Mouse (Mus musculus) hindbrain, embryonic 16.5 days (tissue): ENCODE measurements around the gene Pik3cg. TPM values are rescaled to one million over a fixed set of nuclear protein-coding genes. Genes with fewer than 3 reads are reported as not detected.
A peak's percentile ranks its signal among the peaks of the same experiment; 100 is the strongest.
"Not testable (repeated sequence)": the region's sequence is repeated elsewhere in the genome, so short reads cannot be mapped to it uniquely, and the experiment has no call there.

ENCODE experiments used
- ATAC-seq: fragments of 200-750 bp; cut with Nextera tagmentation; 2 replicates; pipeline ENCODE4 v1.8.0; 2017; ENCODE audit warnings: moderate TSS enrichment, moderate library complexity
- H3K27ac ChIP-seq: fragments of 300-500 bp; sonication (generic); 2 replicates; pipeline ENCODE4 v1.5.1; 2014; ENCODE audit warnings: low read depth, mild to moderate bottlenecking, control low read depth, low read length, moderate library complexity
- H3K27me3 ChIP-seq: fragments of 300-500 bp; sonication (generic); replicated peaks from 2 replicates; pipeline ENCODE4 v1.6.1; 2014; ENCODE audit warnings: low read length; ENCODE audit not compliant: control insufficient read depth, insufficient read depth
- H3K36me3 ChIP-seq: fragments of 300-500 bp; sonication (generic); 2 replicates; pipeline ENCODE4 v1.6.1; 2014; ENCODE audit warnings: mild to moderate bottlenecking, low read length, moderate library complexity, mixed read lengths; ENCODE audit not compliant: control insufficient read depth, insufficient read depth
- H3K4me1 ChIP-seq: fragments of 300-500 bp; sonication (generic); 2 replicates; pipeline ENCODE4 v1.6.1; 2014; ENCODE audit warnings: low read depth, low read length; ENCODE audit not compliant: control insufficient read depth, insufficient read depth
- H3K4me2 ChIP-seq: fragments of 300-500 bp; sonication (generic); 2 replicates; pipeline ENCODE4 v1.6.1; 2014; ENCODE audit warnings: mild to moderate bottlenecking, low read length, control low read depth, moderate library complexity
- H3K4me3 ChIP-seq: fragments of 300-500 bp; sonication (generic); 2 replicates; pipeline ENCODE4 v1.5.1; 2014; ENCODE audit warnings: mild to moderate bottlenecking, low read length, control low read depth, moderate library complexity
- H3K9ac ChIP-seq: fragments of 300-500 bp; sonication (generic); 2 replicates; pipeline ENCODE4 v1.6.1; 2014; ENCODE audit warnings: low read depth, mild to moderate bottlenecking, control low read depth, low read length, moderate library complexity
- H3K9me3 ChIP-seq: fragments of 300-500 bp; sonication (generic); 2 replicates; pipeline ENCODE4 v1.6.1; 2014; ENCODE audit warnings: mild to moderate bottlenecking, low read length, moderate library complexity; ENCODE audit not compliant: control insufficient read depth
- WGBS: fragments of 180-500 bp; shearing (Covaris S2); extraction: QIAGEN DNeasy Blood & Tissue Kit; methylation state at CpG from one replicate; pipeline ENCODE4 v1.1.7; 2014; 5-methylcytosine and 5-hydroxymethylcytosine counted together
- polyA plus RNA-seq: library from polyadenylated mRNA; unstranded; fragments of >200 nt; fragmentation: Nextera tagmentation; extraction: Ambion mirVana; gene quantifications from 2 replicates; pipeline ENCODE4 v1.2.1, GENCODE M21; 2015

Pik3cg gene
- 0.98 and 1.4 TPM in 2 replicates for polyA plus RNA-seq

GRCm38 (mm10) chr12:32207948-32208891 lies at the start of gene Pik3cg:
Gene Pik3cg (minus strand): TSS chr12:32208659.
- Histone ChIP-seq H3K9me3 (no peaks in the 10 kb centered on the region), H3K9ac (no peak within 1 kb of the TSS), H3K4me3 (no peak within 1 kb of the TSS), H3K27me3 (no peaks in the 10 kb centered on the region), H3K36me3 (no peaks in the 10 kb centered on the region), H3K4me2 (no peak within 1 kb of the TSS), H3K4me1 (no peaks in the 10 kb centered on the region), H3K27ac (no peak within 1 kb of the TSS)
- no peak; the same call in 1 of the 2 replicates for ATAC-seq
- 72% methylated on average over 22 of the region's 22 CpGs for WGBS

- no peak overlapping the region for H3K4me3 ChIP-seq
- H3K27me3 ChIP-seq = no peaks in the 10 kb centered on the region
- H3K4me2 ChIP-seq = no peak overlapping the region
- H3K36me3 ChIP-seq = no peaks in the 10 kb centered on the region
- no peak overlapping the region for H3K9ac ChIP-seq
- H3K4me1 ChIP-seq = no peaks in the 10 kb centered on the region
- WGBS = 66% methylated on average over 2 of the region's 2 CpGs
- H3K27ac ChIP-seq = no peak overlapping the region
- no peak for ATAC-seq
- H3K9me3 ChIP-seq = no peaks in the 10 kb centered on the region
Observed at GRCm38 (mm10) chr12:32248483-32248882, 40.0 kb upstream of the Pik3cg start.

GRCm38 (mm10) chr12:32245566-32246233 lies 37.2 kb upstream of the Pik3cg start:
- Histone ChIP-seq H3K9me3 (no peaks in the 10 kb centered on the region), H3K9ac (no peak overlapping the region), H3K4me2 (no peak overlapping the region), H3K4me3 (no peak overlapping the region), H3K4me1 (no peaks in the 10 kb centered on the region), H3K27ac (no peak overlapping the region), H3K27me3 (no peaks in the 10 kb centered on the region), H3K36me3 (no peaks in the 10 kb centered on the region)
- WGBS = 76% methylated on average over 5 of the region's 5 CpGs
- ATAC-seq = peak; percentile 57; the same call in 1 of the 2 replicates

GRCm38 (mm10) chr12:32243586-32243985 lies 35.1 kb upstream of the Pik3cg start:
- no peaks in the 10 kb centered on the region for H3K4me1 ChIP-seq

DNA sequence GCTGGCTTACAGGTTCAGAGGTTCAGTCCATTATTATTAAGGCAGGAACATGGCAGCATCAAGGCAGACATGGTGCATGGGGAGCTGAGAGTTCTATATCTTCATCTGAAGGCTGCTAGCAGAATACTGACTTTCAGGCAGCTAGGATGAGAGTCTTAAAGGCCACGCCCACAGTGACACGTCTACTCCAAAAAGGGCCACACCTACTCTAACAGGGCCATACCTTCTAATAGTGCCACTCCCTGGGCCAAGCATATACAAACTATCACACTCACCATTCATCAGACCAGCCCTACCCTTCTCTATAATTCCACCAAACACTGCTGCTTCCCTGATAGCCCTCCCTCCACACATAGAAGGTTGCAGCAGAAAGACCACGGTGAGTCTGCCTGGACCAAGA lies 30.7 kb upstream of the Pik3cg start:
- not testable (repeated sequence) for ATAC-seq, H3K9me3 ChIP-seq, H3K27me3 ChIP-seq, H3K36me3 ChIP-seq, H3K4me1 ChIP-seq, H3K9ac ChIP-seq, H3K4me3 ChIP-seq, H3K4me2 ChIP-seq, H3K27ac ChIP-seq
- WGBS = 93% methylated on average over 3 of the region's 3 CpGs

More at GRCm38 (mm10) chr12:32243586-32243985, 35.1 kb upstream of the Pik3cg start:
- Histone ChIP-seq H3K9ac (no peak overlapping the region), H3K9me3 (no peaks in the 10 kb centered on the region), H3K27ac (no peak overlapping the region), H3K27me3 (no peaks in the 10 kb centered on the region), H3K4me2 (no peak overlapping the region), H3K4me3 (no peak overlapping the region), H3K36me3 (no peaks in the 10 kb centered on the region)
- WGBS = 76% methylated on average over 1 of the region's 1 CpGs
- ATAC-seq = no peak

- H3K4me2 ChIP-seq = no peak overlapping the region
- WGBS = 66% methylated on average over 5 of the region's 5 CpGs
- no peaks in the 10 kb centered on the region; the same call in 1 of the 2 replicates for H3K4me1 ChIP-seq
- no peak overlapping the region for H3K9ac ChIP-seq
- H3K9me3 ChIP-seq = no peaks in the 10 kb centered on the region
- ATAC-seq = peak; percentile 38; the same call in 1 of the 2 replicates
- no peak overlapping the region for H3K27ac ChIP-seq
- H3K36me3 ChIP-seq = no peaks in the 10 kb centered on the region
- H3K27me3 ChIP-seq = no peaks in the 10 kb centered on the region
- no peak overlapping the region for H3K4me3 ChIP-seq
Observed at GRCm38 (mm10) chr12:32238433-32238832, 30.0 kb upstream of the Pik3cg start.

- H3K4me2 ChIP-seq = no peak overlapping the region
- peak; percentile 68 for ATAC-seq
- 48% methylated on average over 5 of the region's 5 CpGs for WGBS
- H3K27ac ChIP-seq = no peak overlapping the region
- H3K9me3 ChIP-seq = no peaks in the 10 kb centered on the region
- H3K9ac ChIP-seq = no peak overlapping the region
- no peaks in the 10 kb centered on the region for H3K27me3 ChIP-seq
- H3K4me1 ChIP-seq = no peaks in the 10 kb centered on the region; the same call in 1 of the 2 replicates
- no peaks in the 10 kb centered on the region for H3K36me3 ChIP-seq
- H3K4me3 ChIP-seq = no peak overlapping the region
Observed at GRCm38 (mm10) chr12:32237839-32238238, 29.4 kb upstream of the Pik3cg start.

GRCm38 (mm10) chr12:32237139-32237538 lies 28.7 kb upstream of the Pik3cg start:
- Histone ChIP-seq H3K9ac (no peak overlapping the region), H3K9me3 (no peaks in the 10 kb centered on the region), H3K27me3 (no peaks in the 10 kb centered on the region), H3K4me2 (no peak overlapping the region), H3K4me3 (no peak overlapping the region), H3K4me1 (no peaks in the 10 kb centered on the region; the same call in 1 of the 2 replicates), H3K36me3 (no peaks in the 10 kb centered on the region), H3K27ac (no peak overlapping the region)
- no peak for ATAC-seq
- 71% methylated on average over 1 of the region's 1 CpGs for WGBS

- ATAC-seq = no peak
- H3K27me3 ChIP-seq = no peaks in the 10 kb centered on the region
- WGBS = 82% methylated on average over 3 of the region's 3 CpGs
- H3K9ac ChIP-seq = no peak overlapping the region
- H3K36me3 ChIP-seq = no peaks in the 10 kb centered on the region
- no peak overlapping the region for H3K4me3 ChIP-seq
- no peak overlapping the region for H3K4me2 ChIP-seq
- no peak overlapping the region for H3K27ac ChIP-seq
- no peaks in the 10 kb centered on the region; the same call in 1 of the 2 replicates for H3K4me1 ChIP-seq
- H3K9me3 ChIP-seq = no peaks in the 10 kb centered on the region
Observed at GRCm38 (mm10) chr12:32236450-32236849, 28.0 kb upstream of the Pik3cg start.
